Mouse (Mus musculus) lung, postnatal 0 days (tissue): ENCODE measurements around the gene Iqgap1.

Source experiments
- CTCF ChIP-seq: IDR thresholded peaks from 2 replicates; pipeline ENCODE4 v1.5.1; 2016; ENCODE audit warnings: antibody characterized with exemption, mild to moderate bottlenecking
- EP300 ChIP-seq: IDR thresholded peaks from 2 replicates; pipeline ENCODE4 v1.6.1; 2016; ENCODE audit warnings: antibody characterized with exemption, mild to moderate bottlenecking, control low read depth

DNA sequence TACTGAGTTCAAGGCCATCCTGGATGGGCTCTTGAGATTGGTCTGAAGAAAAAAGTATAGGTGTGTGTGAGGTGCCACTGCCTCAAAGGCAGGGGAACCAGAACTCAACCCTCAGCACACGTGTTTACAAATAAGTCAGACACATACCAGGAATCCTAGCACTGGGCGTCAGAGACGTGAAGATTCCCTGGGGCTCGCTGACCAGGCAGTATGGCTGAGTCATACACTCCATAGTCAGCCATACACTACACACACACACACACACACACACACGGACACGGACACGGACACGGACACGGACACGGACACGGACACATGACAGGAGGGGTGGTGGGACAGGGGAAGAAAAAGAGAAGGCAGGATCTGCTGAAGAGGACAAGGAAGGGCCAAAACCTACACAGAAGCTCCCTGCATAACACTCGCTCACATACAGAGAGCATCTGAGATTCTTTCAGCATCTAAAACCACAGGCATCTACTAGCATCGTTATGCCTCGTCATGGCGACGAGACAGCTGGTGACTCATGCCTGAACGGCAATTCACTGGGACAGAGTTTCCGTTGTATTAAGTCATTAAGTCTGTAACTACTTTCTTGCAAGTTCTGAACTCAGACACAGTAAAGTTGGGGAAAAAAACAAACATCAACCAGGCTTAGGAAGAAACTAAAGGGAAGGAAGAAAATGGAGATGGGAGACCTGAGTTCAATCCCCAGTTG is 2.5 kb upstream of the Iqgap1 start:
- TF ChIP-seq CTCF = no peak
- TF ChIP-seq EP300 = no peak
